ENCODE assay signal across 8 mouse cellular contexts in genomic region chr6:42583488-42583872, GRCm38 (mm10). TPM values are rescaled to one million over a fixed set of nuclear protein-coding genes. Genes with fewer than 3 reads are reported as not detected.
DNase-seq lines count a peak whose midpoint lies in the region; ATAC-seq and TF ChIP-seq lines count a peak whose summit lies in the region.

No protein-coding gene starts in this region.

- no peaks in the 10 kb centered on the region for H3K79me2 ChIP-seq in heart, adult 2 months (replicated peaks; ENCODE audit: control insufficient read depth, insufficient read depth, low read length)

- peak; percentile 94 for TF ChIP-seq CTCF in heart, adult 2 months (IDR thresholded peaks at IDR 0.05)
- TF ChIP-seq CTCF in cerebellum, adult 2 months (IDR thresholded peaks at IDR 0.05; ENCODE audit: borderline replicate concordance, insufficient read depth, low read depth, low read length), result peak; percentile 60
- peak; percentile 76 for TF ChIP-seq CTCF in stomach, postnatal 0 days (IDR thresholded peaks at IDR 0.05; ENCODE audit: low read depth)

- no peak for TF ChIP-seq EP300 in heart, adult 2 months (IDR thresholded peaks at IDR 0.05; ENCODE audit: insufficient read depth, low read depth, low read length)
- no peak for TF ChIP-seq EP300 in stomach, postnatal 0 days (optimal IDR thresholded peaks at IDR 0.05)

- peak overlapping the region; percentile 28; the same call in 1 of the 2 replicates for H3K4me3 ChIP-seq in heart, adult 2 months
- no peak overlapping the region for H3K4me3 ChIP-seq in cerebellum, adult 2 months (replicated peaks; ENCODE audit: insufficient read depth, low read depth, low read length)
- no peak overlapping the region for H3K4me3 ChIP-seq in limb, embryonic 13.5 days
- H3K4me3 ChIP-seq in stomach, postnatal 0 days (ENCODE audit: low read depth, low read length), result no peak overlapping the region

- no peak for TF ChIP-seq POLR2A in heart, adult 2 months (IDR thresholded peaks at IDR 0.05; ENCODE audit: insufficient read depth, low read depth, low read length)
- no peak for TF ChIP-seq POLR2A in cerebellum, adult 2 months (IDR thresholded peaks at IDR 0.05; ENCODE audit: borderline replicate concordance, insufficient read depth, low read length)

- H3K36me3 ChIP-seq in heart, adult 2 months (ENCODE audit: control insufficient read depth, insufficient read depth, low read length), result no peaks in the 10 kb centered on the region
- no peaks in the 10 kb centered on the region for H3K36me3 ChIP-seq in limb, embryonic 13.5 days
- no peaks in the 10 kb centered on the region for H3K36me3 ChIP-seq in stomach, postnatal 0 days (ENCODE audit: control insufficient read depth, insufficient read depth, low read length)

- no peak overlapping the region for H3K9ac ChIP-seq in heart, adult 2 months (ENCODE audit: low read depth, low read length)
- no peak overlapping the region for H3K9ac ChIP-seq in limb, embryonic 13.5 days
- no peak overlapping the region for H3K9ac ChIP-seq in stomach, postnatal 0 days (ENCODE audit: low read length)

- no peaks in the 10 kb centered on the region for H3K27me3 ChIP-seq in heart, adult 2 months (ENCODE audit: control insufficient read depth, insufficient read depth, low read length)
- no peaks in the 10 kb centered on the region for H3K27me3 ChIP-seq in cerebellum, adult 2 months (ENCODE audit: control insufficient read depth, insufficient read depth, low read length)
- H3K27me3 ChIP-seq in limb, embryonic 13.5 days, result no peaks in the 10 kb centered on the region
- no peaks in the 10 kb centered on the region for H3K27me3 ChIP-seq in stomach, postnatal 0 days (ENCODE audit: control insufficient read depth, insufficient read depth, low read length)

- peak; percentile 50 to 79 for DNase-seq in heart, adult 2 months
- DNase-seq in heart, postnatal 25 days (ENCODE audit: low spot score), result no peak
- peak; percentile 28 to 61 for DNase-seq in cerebellum, adult 2 months
- DNase-seq in gastrocnemius, postnatal 14 days, result peak; percentile 60
- DNase-seq in kidney, adult 9 months, result peak; percentile 26
- DNase-seq in naive thymus-derived CD4-positive, alpha-beta T cell, adult 2 months (ENCODE audit: low read depth), result peak; percentile 39
- peak; percentile 69 for DNase-seq in stomach, postnatal 0 days (ENCODE audit: low spot score)

- no peaks in the 10 kb centered on the region for H3K9me3 ChIP-seq in limb, embryonic 13.5 days
- no peaks in the 10 kb centered on the region for H3K9me3 ChIP-seq in stomach, postnatal 0 days (ENCODE audit: control insufficient read depth, low read length)

- peak; percentile 59; the same call in 1 of the 2 replicates for ATAC-seq in limb, embryonic 13.5 days (ENCODE audit: low FRiP score, low read depth)
- ATAC-seq in stomach, postnatal 0 days (ENCODE audit: low FRiP score, low TSS enrichment), result no peak

- no peak overlapping the region for H3K27ac ChIP-seq in heart, adult 2 months
- H3K27ac ChIP-seq in cerebellum, adult 2 months (ENCODE audit: insufficient read depth, low read length), result no peak overlapping the region
- H3K27ac ChIP-seq in limb, embryonic 13.5 days, result no peak overlapping the region
- no peak overlapping the region for H3K27ac ChIP-seq in stomach, postnatal 0 days (replicated peaks)

- H3K4me2 ChIP-seq in limb, embryonic 13.5 days (replicated peaks), result peak overlapping the region; percentile 45
- H3K4me2 ChIP-seq in stomach, postnatal 0 days (replicated peaks; ENCODE audit: low read depth), result peak overlapping the region; percentile 41

- 1% methylated on average over 7 of the region's 7 CpGs for WGBS in heart, adult 2 months
- WGBS in cerebellum, adult 2 months, result 1% methylated on average over 7 of the region's 7 CpGs
- 2% methylated on average over 7 of the region's 7 CpGs for WGBS in limb, embryonic 13.5 days
- WGBS in stomach, postnatal 0 days, result under 1% methylated on average over 7 of the region's 7 CpGs

- intact Hi-C loops in heart, adult 2 months (cut with DNase I), result loop anchor here (1.0 to 10.0 kb wide), 7 partner anchors 37 to 822 kb away; partner anchors contain the start of genes Olfr455, Tas2r126 and Zyx
- intact Hi-C loops in heart, postnatal 25 days (cut with DNase I), result loop anchor here (1.0 to 5.0 kb wide), 5 partner anchors 45 to 822 kb away; partner anchors contain the start of gene Zyx
- intact Hi-C loops in gastrocnemius, postnatal 14 days (cut with DNase I; ENCODE audit: low total_unique reads), result loop anchor here (5.0 kb wide), 2 partner anchors 356 to 821 kb away; no protein-coding TSS in a partner anchor

- H3K4me1 ChIP-seq in heart, adult 2 months (ENCODE audit: control insufficient read depth, insufficient read depth, low read length), result no peaks in the 10 kb centered on the region
- no peaks in the 10 kb centered on the region for H3K4me1 ChIP-seq in cerebellum, adult 2 months (ENCODE audit: control insufficient read depth, insufficient read depth, low read length)
- H3K4me1 ChIP-seq in limb, embryonic 13.5 days, result no peaks in the 10 kb centered on the region
- H3K4me1 ChIP-seq in stomach, postnatal 0 days (replicated peaks; ENCODE audit: control insufficient read depth, insufficient read depth), result no peaks in the 10 kb centered on the region

RNA-seq across cellular contexts. Expression of gene Tcaf3, which starts 14.0 kb away (rescaled TPM):
- not detected for total RNA-seq in heart, adult 2 months (2021)
- not detected in 2 replicates for polyA plus RNA-seq in heart, adult 2 months (2012; rRNA removed)
- not detected for total RNA-seq in heart, postnatal 25 days (2021)
- not detected in 2 replicates for polyA plus RNA-seq in cerebellum, adult 2 months (2012; rRNA removed)
- total RNA-seq in gastrocnemius, postnatal 14 days (2021), result not detected
- not detected in 2 replicates for polyA plus RNA-seq in limb, embryonic 13.5 days (2015; fragmentation: Nextera tagmentation; extraction: Ambion mirVana)
- polyA plus RNA-seq in stomach, postnatal 0 days (2015; fragmentation: Nextera tagmentation; extraction: Ambion mirVana), result not detected in 2 replicates

RNA-seq across cellular contexts. Expression of gene Olfr455, which starts 36.1 kb away (rescaled TPM):
- total RNA-seq in heart, adult 2 months (2021), result not detected
- not detected in 2 replicates for polyA plus RNA-seq in heart, adult 2 months (2012; rRNA removed)
- total RNA-seq in heart, postnatal 25 days (2021), result not detected
- not detected in 2 replicates for polyA plus RNA-seq in cerebellum, adult 2 months (2012; rRNA removed)
- total RNA-seq in gastrocnemius, postnatal 14 days (2021), result not detected
- polyA plus RNA-seq in limb, embryonic 13.5 days (2015; fragmentation: Nextera tagmentation; extraction: Ambion mirVana), result not detected in 2 replicates
- not detected in 2 replicates for polyA plus RNA-seq in stomach, postnatal 0 days (2015; fragmentation: Nextera tagmentation; extraction: Ambion mirVana)
